Mouse (Mus musculus): Measurements from ENCODE around the gene Calcrl.

Calcrl gene

GRCm38 (mm10) chr2:84316185-84316805 lies 108.9 kb downstream of the Calcrl start:
- DNase-seq (ENCODE audit: low spot score in 2 of 2) = no peak

- DNase-seq (ENCODE audit: low spot score in 2 of 2) = no peak
Observed at GRCm38 (mm10) chr2:84296517-84296916, 128.7 kb downstream of the Calcrl start.

- DNase-seq (ENCODE audit: low spot score in 2 of 2) = no peak
Observed at GRCm38 (mm10) chr2:84295068-84295467, 130.1 kb downstream of the Calcrl start.

- DNase-seq (ENCODE audit: low spot score in 2 of 2) = no peak
Observed at GRCm38 (mm10) chr2:84294611-84295010, 130.6 kb downstream of the Calcrl start.

GRCm38 (mm10) chr2:84292351-84293000 lies 132.7 kb downstream of the Calcrl start:
- no peak for DNase-seq (ENCODE audit: low spot score in 2 of 2)

GRCm38 (mm10) chr2:84288940-84289557 lies 136.2 kb downstream of the Calcrl start:
- DNase-seq (ENCODE audit: low spot score in 2 of 2) = no peak
